Comparison of ENCODE assay signal across 9 mouse cellular contexts in genomic region chr11:88577076-88577475, GRCm38 (mm10).
DNase-seq lines count a peak whose midpoint lies in the region; ATAC-seq lines count a peak whose summit lies in the region.
"Had no signal": no experiment of that assay in that cellular context is flagged by ENCODE, and none has a peak within 500 bp of the region (broad histone marks: within the 10 kb centered on the region; RNA-seq: fewer than 3 reads in every experiment).

No protein-coding gene starts in this region.

- H3K9ac ChIP-seq in lung, embryonic 16.5 days (ENCODE audit: low read length) = no peak overlapping the region
- H3K9ac ChIP-seq in forebrain, embryonic 13.5 days = no peak overlapping the region
- H3K9ac ChIP-seq in midbrain, embryonic 14.5 days (replicated peaks; ENCODE audit: low read length) = no peak overlapping the region

- no peaks in the 10 kb centered on the region for H3K27me3 ChIP-seq in lung, embryonic 16.5 days (ENCODE audit: control insufficient read depth, insufficient read depth, low read depth, low read length)
- no peaks in the 10 kb centered on the region for H3K27me3 ChIP-seq in forebrain, embryonic 13.5 days
- H3K27me3 ChIP-seq in midbrain, embryonic 14.5 days (ENCODE audit: control insufficient read depth, insufficient read depth, low read length) = no peaks in the 10 kb centered on the region

- peak; percentile 58 for ATAC-seq in frontal cortex, adult (ENCODE audit: low TSS enrichment)
- ATAC-seq in lung, embryonic 16.5 days (ENCODE audit: low read depth) = peak; percentile 66
- no peak; the same call in 1 of the 2 replicates for ATAC-seq in forebrain, embryonic 13.5 days
- no peak for ATAC-seq in midbrain, embryonic 14.5 days (ENCODE audit: low FRiP score, low TSS enrichment)

- H3K4me1 ChIP-seq in lung, embryonic 16.5 days (replicated peaks; ENCODE audit: control insufficient read depth, insufficient read depth, low read length) = peaks cover 35% of the 10 kb centered on the region
- H3K4me1 ChIP-seq in forebrain, embryonic 13.5 days = peaks cover 98% of the 10 kb centered on the region
- H3K4me1 ChIP-seq in midbrain, embryonic 14.5 days (ENCODE audit: control insufficient read depth, insufficient read depth, low read length) = peaks cover 68% of the 10 kb centered on the region

- no peak overlapping the region for H3K4me2 ChIP-seq in lung, embryonic 16.5 days (ENCODE audit: low read depth, low read length)
- H3K4me2 ChIP-seq in forebrain, embryonic 13.5 days = no peak overlapping the region
- no peak overlapping the region for H3K4me2 ChIP-seq in midbrain, embryonic 14.5 days (ENCODE audit: low read length)

- H3K36me3 ChIP-seq in lung, embryonic 16.5 days (ENCODE audit: control insufficient read depth, insufficient read depth, low read length) = 0 out of 2 replicates have a peak, but pooled peaks cover 2% of the 10 kb centered on the region
- H3K36me3 ChIP-seq in forebrain, embryonic 13.5 days (ENCODE audit: poor library complexity, severe bottlenecking) = no peaks in the 10 kb centered on the region
- no peaks in the 10 kb centered on the region for H3K36me3 ChIP-seq in midbrain, embryonic 14.5 days (ENCODE audit: control insufficient read depth, insufficient read depth, low read length)

- no peaks in the 10 kb centered on the region for H3K9me3 ChIP-seq in lung, embryonic 16.5 days (ENCODE audit: control insufficient read depth, low read length)
- H3K9me3 ChIP-seq in forebrain, embryonic 13.5 days (replicated peaks) = no peaks in the 10 kb centered on the region
- H3K9me3 ChIP-seq in midbrain, embryonic 14.5 days (ENCODE audit: control insufficient read depth, low read length) = no peaks in the 10 kb centered on the region

- H3K27ac ChIP-seq in lung, embryonic 16.5 days (ENCODE audit: low read length) = peak overlapping the region; percentile 74
- peak overlapping the region; percentile 68; the same call in 1 of the 2 replicates for H3K27ac ChIP-seq in forebrain, embryonic 13.5 days
- peak overlapping the region; percentile 58; the same call in 1 of the 2 replicates for H3K27ac ChIP-seq in midbrain, embryonic 14.5 days (replicated peaks; ENCODE audit: low read depth, low read length)

- no peak overlapping the region for H3K4me3 ChIP-seq in lung, embryonic 16.5 days (ENCODE audit: low read length)
- H3K4me3 ChIP-seq in forebrain, embryonic 13.5 days = no peak overlapping the region
- H3K4me3 ChIP-seq in midbrain, embryonic 14.5 days (replicated peaks; ENCODE audit: low read depth, low read length) = no peak overlapping the region

- WGBS in lung, embryonic 16.5 days = 46% methylated on average over 7 of the region's 7 CpGs
- WGBS in forebrain, embryonic 13.5 days = 65% methylated on average over 7 of the region's 7 CpGs
- WGBS in midbrain, embryonic 14.5 days = 50% methylated on average over 7 of the region's 7 CpGs

- no peak for DNase-seq in frontal cortex, postnatal 25 days (ENCODE audit: low spot score in 2 of 2)
- DNase-seq in lung, postnatal 25 days (ENCODE audit: low spot score) = no peak
- no peak for DNase-seq in midbrain, embryonic 14.5 days
- no peak for DNase-seq in embryo, embryonic 10.5 days (ENCODE audit: low spot score)
- no peak for DNase-seq in T-cell, adult 2 months (ENCODE audit: low spot score)
- DNase-seq: adrenal gland, postnatal 10 days had no signal

Comparison
In these comparisons a context has a peak if more than half of its experiments do, and no peak if none do; other contexts are left out.
1. ATAC-seq: peak in frontal cortex, adult (single experiment) and lung, embryonic 16.5 days (single experiment); none in forebrain, embryonic 13.5 days (single experiment) and midbrain, embryonic 14.5 days (single experiment).
2. Peak in every context shown above with its lines, with median percentiles within 50 percentile points of each other: H3K27ac ChIP-seq.